Mouse (Mus musculus) midbrain, embryonic 13.5 days (tissue): ENCODE results near the gene Stx5a. TPM values are rescaled to one million over a fixed set of nuclear protein-coding genes. Genes with fewer than 3 reads are reported as not detected.

ENCODE experiments used
- ATAC-seq: fragments of 200-750 bp; cut with Nextera tagmentation; 2 replicates; pipeline ENCODE4 v1.8.0; 2017; ENCODE audit warnings: mild to moderate bottlenecking, moderate TSS enrichment, moderate library complexity
- H3K27ac ChIP-seq: fragments of 300-500 bp; sonication (generic); 2 replicates; pipeline ENCODE4 v1.5.1; 2015; ENCODE audit warnings: inconsistent platforms, mild to moderate bottlenecking, moderate library complexity
- H3K27me3 ChIP-seq: fragments of 300-500 bp; sonication (generic); 2 replicates; pipeline ENCODE4 v1.6.1; 2015; ENCODE audit warnings: mild to moderate bottlenecking, inconsistent platforms
- H3K36me3 ChIP-seq: fragments of 300-500 bp; sonication (generic); 2 replicates; pipeline ENCODE4 v1.6.1; 2015; ENCODE audit warnings: mild to moderate bottlenecking, inconsistent platforms
- H3K4me1 ChIP-seq: fragments of 300-500 bp; sonication (generic); replicated peaks from 2 replicates; pipeline ENCODE4 v1.6.1; 2015; ENCODE audit warnings: inconsistent platforms
- H3K4me2 ChIP-seq: fragments of 300-500 bp; sonication (generic); replicated peaks from 2 replicates; pipeline ENCODE4 v1.6.1; 2015; ENCODE audit warnings: moderate library complexity, mild to moderate bottlenecking, inconsistent platforms
- H3K4me3 ChIP-seq: fragments of 300-500 bp; sonication (generic); replicated peaks from 2 replicates; pipeline ENCODE4 v1.5.1; 2015; ENCODE audit warnings: mild to moderate bottlenecking, inconsistent platforms
- H3K9ac ChIP-seq: fragments of 300-500 bp; sonication (generic); replicated peaks from 2 replicates; pipeline ENCODE4 v1.6.1; 2015; ENCODE audit warnings: mild to moderate bottlenecking, inconsistent platforms
- H3K9me3 ChIP-seq: fragments of 300-500 bp; sonication (generic); 2 replicates; pipeline ENCODE4 v1.6.1; 2016; ENCODE audit warnings: mild to moderate bottlenecking, inconsistent platforms
- WGBS: fragments of 180-500 bp; shearing (Covaris S2); methylation state at CpG from one replicate; pipeline ENCODE4 v1.1.7; 2015; 5-methylcytosine and 5-hydroxymethylcytosine counted together
- microRNA-seq: library from miRNA; unstranded; fragments of <30 nt; microRNA quantifications from one replicate; pipeline ENCODE4, GENCODE M21; 2016
- polyA plus RNA-seq: library from polyadenylated mRNA; unstranded; fragments of >200 nt; fragmentation: Nextera tagmentation; extraction: Ambion mirVana; gene quantifications from 2 replicates; pipeline ENCODE4 v1.2.1, GENCODE M21; 2015

Stx5a gene
- polyA plus RNA-seq, 1 experiment from 2014 or later: 127 TPM

DNA sequence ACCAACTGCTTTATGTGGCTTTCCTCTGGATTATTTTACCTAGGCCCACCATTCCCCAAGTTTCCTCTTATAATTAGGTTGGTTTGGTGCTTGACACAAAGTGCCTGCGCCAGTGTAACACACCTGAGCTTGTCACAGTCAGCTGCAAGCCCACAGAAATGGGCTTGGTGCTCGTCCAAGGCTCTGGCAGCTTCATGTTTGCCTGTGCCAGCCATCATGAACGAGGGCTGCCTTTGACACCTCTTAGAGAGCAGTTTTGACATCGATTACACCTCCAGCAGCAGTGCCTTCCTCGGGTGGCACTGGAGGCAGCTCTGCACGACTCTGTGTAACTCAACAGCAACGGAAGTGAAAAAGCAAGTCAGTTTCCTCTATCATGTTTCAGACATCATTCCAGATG, 49.0 kb downstream of the Stx5a start:
- Histone ChIP-seq H3K9me3 (peaks cover 3% of the 10 kb centered on the region; the same call in 1 of the 2 replicates), H3K27me3 (no peaks in the 10 kb centered on the region), H3K4me1 (peaks cover 30% of the 10 kb centered on the region), H3K4me2 (no peak overlapping the region), H3K9ac (0 out of 2 replicates have a peak overlapping the region, but pooled peaks have one; percentile 3), H3K4me3 (no peak overlapping the region), H3K27ac (no peak overlapping the region; the same call in 1 of the 2 replicates), H3K36me3 (peaks cover 35% of the 10 kb centered on the region)
- ATAC-seq: no peak
- 84% methylated on average over 7 of the region's 7 CpGs for WGBS

DNA sequence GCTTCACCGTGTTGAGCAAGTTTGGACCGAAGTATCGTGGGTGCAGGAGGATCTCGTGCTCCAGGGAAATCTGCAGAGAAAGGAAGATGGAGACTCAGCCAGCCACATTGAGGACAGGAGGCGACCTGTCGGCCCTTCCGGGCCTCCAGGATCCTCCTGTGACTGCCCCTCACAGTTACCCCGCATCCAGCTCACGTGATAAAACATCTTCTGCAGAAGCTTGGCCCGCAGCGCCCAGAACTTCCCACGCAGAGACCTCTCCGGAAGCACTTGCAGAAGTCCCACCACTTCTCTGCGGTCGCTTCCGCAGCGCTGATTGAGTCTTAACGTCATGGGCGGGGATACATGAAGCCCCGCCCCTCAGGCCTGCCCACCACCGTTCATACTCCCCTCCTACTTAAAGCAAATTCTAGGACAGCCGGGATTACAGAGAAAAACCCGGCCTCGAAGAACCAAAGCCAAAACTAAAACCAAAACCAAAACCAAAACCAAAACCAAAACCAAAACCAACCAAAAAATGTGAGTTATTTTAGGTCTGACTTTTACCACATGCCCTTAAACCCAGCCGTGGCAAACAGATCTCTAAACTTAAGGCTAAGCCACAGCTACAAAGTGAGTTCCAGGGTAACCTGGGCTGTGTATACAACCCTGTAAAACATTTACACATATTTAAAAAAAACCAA, 57.2 kb downstream of the Stx5a start, which contains the start of gene Polr2g:
Gene Polr2g (minus strand): TSS at position 314 of the 683 bp plus-strand sequence.
- H3K27ac ChIP-seq: peak within 1 kb of the TSS; percentile 55
- ATAC-seq: peak; percentile 56
- WGBS: 2% methylated on average over 25 of the region's 25 CpGs
- H3K27me3 ChIP-seq: no peaks in the 10 kb centered on the region
- H3K4me2 ChIP-seq: peak within 1 kb of the TSS; percentile 75
- H3K9ac ChIP-seq: peak within 1 kb of the TSS; percentile 83
- H3K9me3 ChIP-seq: no peaks in the 10 kb centered on the region
- peaks cover 27% of the 10 kb centered on the region for H3K4me1 ChIP-seq
- peak within 1 kb of the TSS; percentile 86 for H3K4me3 ChIP-seq
- peaks cover 23% of the 10 kb centered on the region for H3K36me3 ChIP-seq

GRCm38 (mm10) chr19:8798947-8799315, 57.7 kb downstream of the Stx5a start:
- Histone ChIP-seq H3K9me3 (no peaks in the 10 kb centered on the region), H3K4me3 (peak overlapping the region; percentile 86), H3K27me3 (no peaks in the 10 kb centered on the region), H3K4me2 (peak overlapping the region; percentile 75; the same call in 1 of the 2 replicates), H3K4me1 (peaks cover 32% of the 10 kb centered on the region), H3K27ac (no peak overlapping the region), H3K9ac (no peak overlapping the region), H3K36me3 (peaks cover 20% of the 10 kb centered on the region)
- ATAC-seq: no peak

- peak; percentile 98 for ATAC-seq
- Histone ChIP-seq H3K9me3 (no peaks in the 10 kb centered on the region), H3K9ac (peak within 1 kb of the TSS; percentile 71), H3K27me3 (no peaks in the 10 kb centered on the region), H3K4me1 (peaks cover 34% of the 10 kb centered on the region), H3K36me3 (peaks cover 30% of the 10 kb centered on the region), H3K27ac (peak within 1 kb of the TSS; percentile 90), H3K4me2 (peak within 1 kb of the TSS; percentile 62), H3K4me3 (peak within 1 kb of the TSS; percentile 60)
- under 1% methylated on average over 30 of the region's 30 CpGs for WGBS
Measured at GRCm38 (mm10) chr19:8802130-8802821, 61.1 kb downstream of the Stx5a start, which contains the start of gene Zbtb3. Gene Zbtb3 (plus strand): TSS chr19:8802555.

DNA sequence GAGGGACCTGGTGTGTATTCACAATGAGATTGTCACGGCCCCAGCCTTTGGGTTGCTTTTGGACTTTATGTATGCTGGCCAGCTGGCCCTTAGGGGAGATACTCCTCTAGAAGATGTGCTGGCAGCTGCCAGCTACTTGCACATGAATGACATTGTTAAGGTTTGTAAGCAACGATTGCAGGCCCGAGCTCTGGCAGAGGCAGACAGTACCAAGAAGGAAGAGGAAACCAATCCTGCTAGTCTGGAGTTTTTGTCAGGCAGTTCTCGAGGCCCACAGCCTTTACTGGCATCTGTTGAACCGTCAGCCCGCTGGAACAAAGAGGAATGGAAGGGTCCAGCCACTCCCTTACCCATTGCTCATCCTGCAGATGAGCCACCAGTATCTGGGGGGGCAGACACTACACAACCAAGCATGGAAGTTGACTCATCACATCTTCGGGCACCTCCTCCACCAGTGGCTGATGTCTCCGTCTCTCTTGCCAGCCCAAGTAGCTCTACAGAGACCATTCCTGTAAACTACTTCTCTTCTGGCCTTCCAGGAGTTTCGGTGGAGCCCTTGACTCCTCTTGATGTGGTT, 62.1 kb downstream of the Stx5a start:
- no peaks in the 10 kb centered on the region for H3K27me3 ChIP-seq
- H3K4me1 ChIP-seq: peaks cover 28% of the 10 kb centered on the region
- H3K9ac ChIP-seq: peak overlapping the region; percentile 71; the same call in 1 of the 2 replicates
- peak overlapping the region; percentile 64; the same call in 1 of the 2 replicates for H3K27ac ChIP-seq
- no peaks in the 10 kb centered on the region for H3K9me3 ChIP-seq
- peaks cover 39% of the 10 kb centered on the region for H3K36me3 ChIP-seq
- ATAC-seq: no peak
- WGBS: 89% methylated on average over 9 of the region's 9 CpGs
- peak overlapping the region; percentile 60 for H3K4me3 ChIP-seq
- H3K4me2 ChIP-seq: peak overlapping the region; percentile 62

- 92% methylated on average over 11 of the region's 11 CpGs for WGBS
- peaks cover 45% of the 10 kb centered on the region for H3K36me3 ChIP-seq
- no peak overlapping the region for H3K27ac ChIP-seq
- no peaks in the 10 kb centered on the region for H3K27me3 ChIP-seq
- no peak overlapping the region for H3K4me3 ChIP-seq
- H3K9ac ChIP-seq: no peak overlapping the region
- ATAC-seq: no peak
- H3K4me2 ChIP-seq: no peak overlapping the region
- H3K4me1 ChIP-seq: peaks cover 24% of the 10 kb centered on the region
- H3K9me3 ChIP-seq: no peaks in the 10 kb centered on the region
Measured at GRCm38 (mm10) chr19:8803879-8804660, 62.9 kb downstream of the Stx5a start.

Small RNA genes lying within 50 kb of the gene (microRNA-seq; reads per million reads assigned to microRNA genes)
- gene Mir6992: not detected

Other genes starting within 250 kb of the Stx5a start
- 3.8 and 4.2 TPM in 2 replicates for gene Slc22a8, start 150.2 kb upstream of the Stx5a start, polyA plus RNA-seq
- 8.5 and 9.5 TPM in 2 replicates for gene Slc22a6, start 123.4 kb upstream of the Stx5a start, polyA plus RNA-seq
- 0.31 and 0.58 TPM in 2 replicates for gene Chrm1, start 77.6 kb upstream of the Stx5a start, polyA plus RNA-seq
- gene Slc3a2, start 18.0 kb upstream of the Stx5a start, polyA plus RNA-seq: 151 and 153 TPM in 2 replicates
- gene Wdr74, start 5.6 kb upstream of the Stx5a start, polyA plus RNA-seq: 89.1 and 93.4 TPM in 2 replicates
- 2.2 and 2.5 TPM in 2 replicates for gene 1700092M07Rik, start 695 bp upstream of the Stx5a start, polyA plus RNA-seq
- 195 and 206 TPM in 2 replicates for gene Nxf1, start 15.7 kb downstream of the Stx5a start, polyA plus RNA-seq
- gene Tmem223, start 29.6 kb downstream of the Stx5a start, polyA plus RNA-seq: 264 and 280 TPM in 2 replicates
- 35.8 and 38.1 TPM in 2 replicates for gene Tmem179b, start 33.1 kb downstream of the Stx5a start, polyA plus RNA-seq
- 28.8 and 30.5 TPM in 2 replicates for gene Taf6l, start 45.0 kb downstream of the Stx5a start, polyA plus RNA-seq
- 163 and 164 TPM in 2 replicates for gene Polr2g, start 57.2 kb downstream of the Stx5a start, polyA plus RNA-seq
- gene Zbtb3, start 61.1 kb downstream of the Stx5a start, polyA plus RNA-seq: 8.1 and 8.3 TPM in 2 replicates
- gene Ttc9c, start 77.9 kb downstream of the Stx5a start, polyA plus RNA-seq: 66.1 and 70.3 TPM in 2 replicates
- 6.1 and 6.4 TPM in 2 replicates for gene Hnrnpul2, start 78.6 kb downstream of the Stx5a start, polyA plus RNA-seq
- not detected in 2 replicates for gene AC129217.1, start 88.4 kb downstream of the Stx5a start, polyA plus RNA-seq
- 78.9 and 83.7 TPM in 2 replicates for gene Bscl2, start 96.1 kb downstream of the Stx5a start, polyA plus RNA-seq
- gene Gng3, start 97.8 kb downstream of the Stx5a start, polyA plus RNA-seq: 310 and 338 TPM in 2 replicates
- gene Lrrn4cl, start 109.4 kb downstream of the Stx5a start, polyA plus RNA-seq: 0.23 and 0.62 TPM in 2 replicates
- gene Ubxn1, start 130.1 kb downstream of the Stx5a start, polyA plus RNA-seq: 167 and 168 TPM in 2 replicates
- gene Uqcc3, start 139.5 kb downstream of the Stx5a start, polyA plus RNA-seq: 66.5 and 71.5 TPM in 2 replicates
- 61.5 and 61.8 TPM in 2 replicates for gene Lbhd1, start 142.3 kb downstream of the Stx5a start, polyA plus RNA-seq
- not detected in 2 replicates for gene Gm49403, start 142.5 kb downstream of the Stx5a start, polyA plus RNA-seq
- 56.1 and 70.3 TPM in 2 replicates for gene 1810009A15Rik, start 147.4 kb downstream of the Stx5a start, polyA plus RNA-seq
- gene Gm49416, start 147.5 kb downstream of the Stx5a start, polyA plus RNA-seq: 0.54 TPM in 1 of 2 replicates, not detected in the other
- 34.8 and 38.9 TPM in 2 replicates for gene Ints5, start 151.6 kb downstream of the Stx5a start, polyA plus RNA-seq
- 96.8 and 99.8 TPM in 2 replicates for gene Ganab, start 156.7 kb downstream of the Stx5a start, polyA plus RNA-seq
- gene B3gat3, start 179.0 kb downstream of the Stx5a start, polyA plus RNA-seq: 82.2 and 89.5 TPM in 2 replicates
- 1.9 and 2.4 TPM in 2 replicates for gene Rom1, start 187.9 kb downstream of the Stx5a start, polyA plus RNA-seq
- gene Eml3, start 188.1 kb downstream of the Stx5a start, polyA plus RNA-seq: 8.7 and 9.2 TPM in 2 replicates
- 149 and 153 TPM in 2 replicates for gene Mta2, start 200.5 kb downstream of the Stx5a start, polyA plus RNA-seq
- 32.4 and 32.6 TPM in 2 replicates for gene Tut1, start 212.4 kb downstream of the Stx5a start, polyA plus RNA-seq
- gene Eef1g, start 225.6 kb downstream of the Stx5a start, polyA plus RNA-seq: 334 and 335 TPM in 2 replicates
- gene Ahnak, start 247.9 kb downstream of the Stx5a start, polyA plus RNA-seq: 3.7 and 4.9 TPM in 2 replicates